Mouse (Mus musculus): ENCODE measurements at regions not wholly inside any gene's neighbourhood (a gene's known extent, or its start where the extent isn't known, plus 50 kb on each side); places are given as distances from the start of the nearest gene placed in this dataset.

GRCm38 (mm10) chr7:129938141-129938540 is 346.5 kb downstream of the Wdr11 start:
- no peak for TF ChIP-seq POLR2A (IDR thresholded peaks at IDR 0.05; ENCODE audit: low read depth, low read length)
- TF ChIP-seq CTCF (conservative IDR thresholded peaks at IDR 0.05 in 1 of 2, IDR thresholded peaks at IDR 0.05 in 1 of 2; ENCODE audit: low read depth in 2 of 2, low read length in 2 of 2), result no peak
- no peak for TF ChIP-seq SMC3 (IDR thresholded peaks at IDR 0.05; ENCODE audit: low read depth, low read length)
- no peak for TF ChIP-seq HCFC1 (IDR thresholded peaks at IDR 0.05; ENCODE audit: low read depth, low read length)
- no peak for TF ChIP-seq EP300 (IDR thresholded peaks at IDR 0.05; ENCODE audit: low read length)
- TF ChIP-seq ZKSCAN1 (IDR thresholded peaks at IDR 0.05; ENCODE audit: borderline replicate concordance, low read depth, low read length), result no peak
- TF ChIP-seq IRF4 (IDR thresholded peaks at IDR 0.05; ENCODE audit: low read depth, low read length), result no peak
- TF ChIP-seq JUN (IDR thresholded peaks at IDR 0.05; ENCODE audit: insufficient read depth, low read depth, low read length), result no peak
- TF ChIP-seq TCF12 (IDR thresholded peaks at IDR 0.05; ENCODE audit: low read depth, low read length), result no peak
- TF ChIP-seq E2F4 (IDR thresholded peaks at IDR 0.05; ENCODE audit: insufficient replicate concordance, low read depth, low read length), result no peak
- TF ChIP-seq ZC3H11A (IDR thresholded peaks at IDR 0.05; ENCODE audit: low read depth, low read length), result no peak

Measured in CH12.LX (cell line).